9 mouse cellular contexts compared by ENCODE assay signal in the genomic region with DNA sequence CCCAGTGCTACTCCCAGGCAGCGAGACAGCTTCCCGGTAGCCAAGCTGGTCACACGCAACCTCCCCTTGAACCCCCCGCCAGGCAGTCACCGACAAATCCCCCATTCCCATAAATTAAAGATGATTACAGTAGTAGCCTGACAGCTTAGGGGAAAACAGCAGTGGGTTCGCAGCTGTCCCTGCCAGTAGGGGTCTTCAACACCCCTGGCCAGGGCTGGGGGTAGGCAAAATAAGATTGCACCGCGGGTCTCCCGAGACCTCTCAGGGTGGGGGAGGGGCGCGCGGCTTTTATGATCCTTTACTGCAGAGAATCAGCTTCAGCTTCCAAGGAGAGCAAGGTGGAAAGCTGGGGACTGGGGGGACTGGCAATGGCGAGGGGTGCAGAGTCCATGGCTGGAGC. TPM values are rescaled to one million over a fixed set of nuclear protein-coding genes. Genes with fewer than 3 reads are reported as not detected.
DNase-seq lines count a peak whose midpoint lies in the region; ATAC-seq and TF ChIP-seq lines count a peak whose summit lies in the region.
"Had no signal": no experiment of that assay in that cellular context is flagged by ENCODE, and none has a peak within 500 bp of the region (broad histone marks: within the 10 kb centered on the region; RNA-seq: fewer than 3 reads in every experiment).

No protein-coding gene starts in this region.

- TF ChIP-seq CTCF in gastrocnemius, adult 2 months (IDR thresholded peaks at IDR 0.05): no peak
- TF ChIP-seq CTCF in lung, postnatal 0 days (IDR thresholded peaks at IDR 0.05): no peak

- peaks cover 15% of the 10 kb centered on the region; the same call in 1 of the 2 replicates for H3K4me1 ChIP-seq in lung, postnatal 0 days (ENCODE audit: insufficient read depth, low read depth, low read length)
- peaks cover 50% of the 10 kb centered on the region for H3K4me1 ChIP-seq in limb, embryonic 14.5 days (ENCODE audit: control insufficient read depth, insufficient read depth, low read length)

- 10% methylated on average over 13 of the region's 13 CpGs for WGBS in lung, postnatal 0 days
- 3% methylated on average over 13 of the region's 13 CpGs for WGBS in limb, embryonic 14.5 days

- no peaks in the 10 kb centered on the region for H3K9me3 ChIP-seq in lung, postnatal 0 days (ENCODE audit: low read length)
- no peaks in the 10 kb centered on the region for H3K9me3 ChIP-seq in limb, embryonic 14.5 days (ENCODE audit: control insufficient read depth, low read length)

- no peak for TF ChIP-seq EP300 in lung, postnatal 0 days (IDR thresholded peaks at IDR 0.05)

- ATAC-seq in lung, postnatal 0 days: no peak
- no peak for ATAC-seq in limb, embryonic 14.5 days (ENCODE audit: low FRiP score, low read depth)
- no peak for ATAC-seq in inflammation-experienced regulatory T-cells, adult 6 months
- no peak for ATAC-seq in frontal cortex, adult (ENCODE audit: low TSS enrichment)

- H3K4me3 ChIP-seq in gastrocnemius, adult 2 months: peak overlapping the region; percentile 15
- H3K4me3 ChIP-seq in lung, postnatal 0 days (ENCODE audit: low read depth, low read length): no peak overlapping the region
- peak overlapping the region; percentile 14; the same call in 1 of the 2 replicates for H3K4me3 ChIP-seq in limb, embryonic 14.5 days (replicated peaks; ENCODE audit: low read length)

- no peak for DNase-seq in gastrocnemius, adult 2 months
- no peak for DNase-seq in gastrocnemius, adult 18-20 months (ENCODE audit: low spot score)
- no peak for DNase-seq in lung, postnatal 0 days (ENCODE audit: low spot score)
- no peak for DNase-seq in lung, postnatal 10 days
- DNase-seq in limb, embryonic 14.5 days (ENCODE audit: low spot score): no peak
- DNase-seq in urinary bladder, adult 2 months (ENCODE audit: low spot score): no peak

- no peaks in the 10 kb centered on the region for H3K36me3 ChIP-seq in lung, postnatal 0 days (ENCODE audit: insufficient read depth, low read length)
- H3K36me3 ChIP-seq in limb, embryonic 14.5 days (ENCODE audit: control insufficient read depth, insufficient read depth, low read length): no peaks in the 10 kb centered on the region

- H3K9ac ChIP-seq in lung, postnatal 0 days (replicated peaks; ENCODE audit: low read depth): no peak overlapping the region
- 0 out of 2 replicates have a peak overlapping the region, but pooled peaks have one; percentile 28 for H3K9ac ChIP-seq in limb, embryonic 14.5 days (ENCODE audit: low read depth, low read length, severe bottlenecking)

- no peak for TF ChIP-seq POLR2A in limb, embryonic 14.5 days (IDR thresholded peaks at IDR 0.05; ENCODE audit: borderline replicate concordance, extremely low read depth, insufficient read depth, insufficient read length)

- H3K27ac ChIP-seq in gastrocnemius, adult 2 months: peak overlapping the region; percentile 56
- no peak overlapping the region for H3K27ac ChIP-seq in lung, postnatal 0 days (ENCODE audit: low read length)
- no peak overlapping the region for H3K27ac ChIP-seq in limb, embryonic 14.5 days (replicated peaks; ENCODE audit: low read depth, low read length)

- intact Hi-C loops in gastrocnemius, adult 2 months (cut with DNase I): loop anchor here (5.0 kb wide), 1 partner anchor 37 kb away; no protein-coding TSS in a partner anchor

- H3K4me2 ChIP-seq in lung, postnatal 0 days (replicated peaks; ENCODE audit: low read depth, low read length): peak overlapping the region; percentile 17; the same call in 1 of the 2 replicates
- H3K4me2 ChIP-seq in limb, embryonic 14.5 days (replicated peaks; ENCODE audit: low read depth, low read length, severe bottlenecking): peak overlapping the region; percentile 44

- H3K27me3 ChIP-seq in lung, postnatal 0 days (replicated peaks; ENCODE audit: insufficient read depth, low read length): no peaks in the 10 kb centered on the region
- H3K27me3 ChIP-seq in limb, embryonic 14.5 days (ENCODE audit: control insufficient read depth, insufficient read depth, low read length): 0 out of 2 replicates have a peak, but pooled peaks cover 4% of the 10 kb centered on the region

RNA-seq across cellular contexts. Expression of a gene that starts 4.4 kb away (rescaled TPM):
- 1 to 10 TPM; 1.1 to 4.7 TPM for total RNA-seq in gastrocnemius, adult 2 months (2021)
- 1 to 10 TPM; 1.3 to 3.8 TPM for total RNA-seq in gastrocnemius, adult 18-20 months (2021)
- 8.1 and 8.7 TPM in 2 replicates for polyA plus RNA-seq in lung, postnatal 0 days (2015; fragmentation: Nextera tagmentation; extraction: Ambion mirVana)
- polyA plus RNA-seq in limb, embryonic 14.5 days (2012; rRNA removed): 20.0 and 20.8 TPM in 2 replicates
- 14.0 and 15.2 TPM in 2 replicates for polyA plus RNA-seq in limb, embryonic 14.5 days (2014; fragmentation: Nextera tagmentation; extraction: Ambion mirVana)
- polyA plus RNA-seq in urinary bladder, adult 2 months (2012; rRNA removed): 2.8 and 2.9 TPM in 2 replicates
- not detected for polyA plus RNA-seq in inflammation-experienced regulatory T-cells, adult 6 months (2017; shearing (Covaris generic))
- total RNA-seq: common myeloid progenitor, adult 5-6 weeks had no signal
